Mouse (Mus musculus) bone marrow, adult 2 months (tissue): Measurements from ENCODE around the gene Tex21.

Experiments used
- CTCF ChIP-seq: fragments of 200-500 bp; IDR thresholded peaks from 2 replicates; pipeline ENCODE4 v1.5.1; 2011; ENCODE audit warnings: low read length, control low read depth; ENCODE audit not compliant: control insufficient read depth, insufficient read depth
- POLR2A ChIP-seq: fragments of 200-500 bp; IDR thresholded peaks from 2 replicates; pipeline ENCODE4 v1.6.1; 2011; ENCODE audit warnings: low read depth, mild to moderate bottlenecking, control low read depth, low read length, borderline replicate concordance; ENCODE audit not compliant: control insufficient read depth

DNA sequence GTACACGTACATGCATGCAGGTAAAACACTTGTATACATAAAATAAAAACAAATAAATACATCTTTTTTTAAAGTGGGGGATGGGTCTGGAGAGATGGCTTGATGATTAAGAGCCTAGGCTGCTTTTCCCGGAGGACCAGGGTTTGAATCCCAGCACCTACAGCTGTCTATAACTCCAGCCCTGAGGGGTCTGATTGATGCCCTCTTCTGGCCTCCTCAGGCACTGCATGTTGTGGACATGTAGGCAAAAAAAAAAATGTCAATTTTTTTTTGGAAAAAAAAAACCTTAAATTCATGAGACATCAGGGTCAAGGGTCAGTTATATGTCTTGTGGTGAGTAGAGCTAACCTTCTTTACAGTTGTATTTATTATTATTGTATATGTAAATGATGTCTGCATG, 43.7 kb upstream of the Tex21 start:
- no peak for TF ChIP-seq CTCF
- TF ChIP-seq POLR2A = no peak
